Mouse (Mus musculus): ENCODE results near the gene Sema4d. TPM values are rescaled to one million over a fixed set of nuclear protein-coding genes. Genes with fewer than 3 reads are reported as not detected.

The Sema4d gene
- total and polyA plus RNA-seq, 3 experiments: 6.9 to 20.3 TPM; not detected in 1

DNA sequence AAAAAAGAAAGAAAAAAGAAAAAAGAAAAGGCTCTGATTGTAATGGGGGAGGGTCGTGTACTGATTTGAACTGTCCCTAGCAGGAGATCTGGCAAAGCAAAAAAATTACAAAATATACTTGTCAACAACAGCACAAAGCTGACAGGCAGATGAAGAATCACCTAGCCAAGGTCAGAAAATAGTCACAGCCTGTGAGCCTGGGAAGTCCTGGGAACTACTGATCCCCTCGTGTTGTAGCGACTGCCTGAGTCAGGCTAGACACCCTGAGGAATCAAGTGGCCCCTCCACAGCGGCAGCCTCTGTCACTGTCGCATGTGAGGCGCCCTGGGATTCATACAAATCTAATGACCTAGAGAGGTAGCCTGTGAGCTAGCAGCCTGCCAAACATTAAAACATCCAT is 25.8 kb upstream of the Sema4d start:
- Histone ChIP-seq H3K9ac (ENCODE audit: control insufficient read depth, low read depth, low read length, poor library complexity, severe bottlenecking) (no peak overlapping the region), H3K9me3 (replicated peaks; ENCODE audit: insufficient read depth, low read length) (no peaks in the 10 kb centered on the region), H3K27ac (ENCODE audit: control insufficient read depth, low read depth, low read length) (no peak overlapping the region), H3K4me3 (ENCODE audit: control insufficient read depth in 1 of 2, insufficient read depth in 1 of 2, low read depth in 2 of 2, low read length in 2 of 2) (no peak overlapping the region), H3K79me2 (ENCODE audit: control insufficient read depth, insufficient read depth, low read length, poor library complexity) (no peaks in the 10 kb centered on the region), H3K27me3 (ENCODE audit: control insufficient read depth in 1 of 2, insufficient read depth in 2 of 2, low read length in 2 of 2) (peaks cover 0 to 1% of the 10 kb centered on the region in 2 experiments; a peak in 1 of 4 replicates), H3K36me3 (ENCODE audit: control insufficient read depth in 1 of 2, insufficient read depth in 2 of 2, low read length in 2 of 2) (peaks cover 0 to 7% of the 10 kb centered on the region in 2 experiments; a peak in 2 of 4 replicates), H3K4me1 (ENCODE audit: control insufficient read depth in 1 of 2, insufficient read depth in 2 of 2, low read length in 2 of 2) (peaks cover 0 to 8% of the 10 kb centered on the region in 2 experiments; a peak in 2 of 4 replicates)
- TF ChIP-seq KAT2A (conservative IDR thresholded peaks at IDR 0.05; ENCODE audit: low read depth, low read length) (no peak), TAL1 (IDR thresholded peaks at IDR 0.05; ENCODE audit: low read length) (no peak), NRF1 (IDR thresholded peaks at IDR 0.05; ENCODE audit: insufficient read depth, low read depth, low read length, poor library complexity, severe bottlenecking) (no peak), EP300 (IDR thresholded peaks at IDR 0.05; ENCODE audit: low read depth in 1 of 2, low read length in 2 of 2) (no peak)
- DNase-seq (ENCODE audit: low read depth, low spot score): no peak

DNA sequence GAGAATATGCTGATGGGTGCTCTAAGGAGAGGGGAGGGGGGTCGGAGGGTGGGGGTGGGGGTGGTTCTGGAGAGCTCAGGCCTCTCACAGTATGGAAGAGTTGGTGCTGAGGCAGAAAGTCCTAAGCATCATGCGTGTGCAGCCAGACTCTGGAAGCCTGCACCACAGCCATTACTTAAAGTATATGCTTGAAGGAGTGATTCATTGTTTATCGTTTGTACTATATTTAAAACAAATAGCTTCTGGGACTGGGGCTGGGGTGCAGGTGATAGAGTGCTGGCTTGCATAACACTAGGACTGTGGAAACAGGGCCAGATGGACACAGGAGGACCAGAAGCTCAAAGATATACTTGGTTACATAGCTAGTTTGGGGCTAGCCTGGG is 25.4 kb upstream of the Sema4d start:
- TF ChIP-seq CHD1 (IDR thresholded peaks at IDR 0.05; ENCODE audit: low read depth, low read length): no peak
- no peak for TF ChIP-seq POLR2AphosphoS5 (IDR thresholded peaks at IDR 0.05; ENCODE audit: borderline replicate concordance, low read depth, low read length)
- TF ChIP-seq SMC3 (IDR thresholded peaks at IDR 0.05; ENCODE audit: low read depth, low read length): no peak
- TF ChIP-seq MEF2A (IDR thresholded peaks at IDR 0.05; ENCODE audit: extremely low read depth, insufficient replicate concordance, low read depth, low read length, poor library complexity, severe bottlenecking): no peak
- no peak for TF ChIP-seq JUND (IDR thresholded peaks at IDR 0.05; ENCODE audit: low read depth, low read length)
- no peak for TF ChIP-seq TAL1 (IDR thresholded peaks at IDR 0.05; ENCODE audit: low read length)
- no peak for TF ChIP-seq ZMIZ1 (IDR thresholded peaks at IDR 0.05; ENCODE audit: low read depth, low read length)
- no peak for TF ChIP-seq POLR2AphosphoS2 (IDR thresholded peaks at IDR 0.05; ENCODE audit: low read length)
- TF ChIP-seq KAT2A (conservative IDR thresholded peaks at IDR 0.05; ENCODE audit: low read depth, low read length): no peak
- no peak for TF ChIP-seq ZC3H11A (IDR thresholded peaks at IDR 0.05; ENCODE audit: low read depth, low read length)

More for the DNA sequence above, 25.4 kb upstream of the Sema4d start:
- H3K79me2 ChIP-seq (ENCODE audit: control insufficient read depth, insufficient read depth, low read length, poor library complexity): no peaks in the 10 kb centered on the region
- no peak overlapping the region for H3K9ac ChIP-seq (ENCODE audit: control insufficient read depth, low read depth, low read length, poor library complexity, severe bottlenecking)
- H3K36me3 ChIP-seq (ENCODE audit: control insufficient read depth in 1 of 2, insufficient read depth in 2 of 2, low read length in 2 of 2): peaks cover 0 to 10% of the 10 kb centered on the region in 2 experiments; a peak in 2 of 4 replicates
- 0 out of 4 replicates have a peak, but pooled peaks cover 0 to 1% of the 10 kb centered on the region in 2 experiments for H3K27me3 ChIP-seq (ENCODE audit: control insufficient read depth in 1 of 2, insufficient read depth in 2 of 2, low read length in 2 of 2)
- DNase-seq (ENCODE audit: low read depth, low spot score): no peak
- H3K9me3 ChIP-seq (replicated peaks; ENCODE audit: insufficient read depth, low read length): no peaks in the 10 kb centered on the region
- no peak overlapping the region for H3K27ac ChIP-seq (ENCODE audit: control insufficient read depth, low read depth, low read length)
- no peak overlapping the region for H3K4me3 ChIP-seq (ENCODE audit: control insufficient read depth in 1 of 2, insufficient read depth in 1 of 2, low read depth in 2 of 2, low read length in 2 of 2)
- H3K4me1 ChIP-seq (ENCODE audit: control insufficient read depth in 1 of 2, insufficient read depth in 2 of 2, low read length in 2 of 2): peaks cover 0 to 12% of the 10 kb centered on the region in 2 experiments; a peak in 2 of 4 replicates
